Mouse (Mus musculus) liver, postnatal 0 days (tissue): Measurements from ENCODE around the gene Foxc2. TPM values are rescaled to one million over a fixed set of nuclear protein-coding genes. Genes with fewer than 3 reads are reported as not detected.

Source experiments
- ATAC-seq: fragments of 200-750 bp; cut with Nextera tagmentation; 2 replicates; pipeline ENCODE4 v1.8.0; 2017; ENCODE audit warnings: mild to moderate bottlenecking, moderate library complexity
- DNase-seq: peaks from one replicate; pipeline ENCODE4 v3.0.0-alpha.2; 2016
- H3K27ac ChIP-seq: fragments of 300-500 bp; sonication (generic); 2 replicates; pipeline ENCODE4 v1.5.1; 2014; ENCODE audit warnings: antibody characterized with exemption, moderate library complexity, mild to moderate bottlenecking, low read depth
- H3K27me3 ChIP-seq: fragments of 300-500 bp; sonication (generic); 2 replicates; pipeline ENCODE4 v1.6.1; 2014; ENCODE audit warnings: low read length, control low read depth, mixed read lengths; ENCODE audit not compliant: insufficient read depth
- H3K36me3 ChIP-seq: fragments of 300-500 bp; sonication (generic); replicated peaks from 2 replicates; pipeline ENCODE4 v1.6.1; 2014; ENCODE audit warnings: mild to moderate bottlenecking, control low read depth, low read length, moderate library complexity, mixed read lengths; ENCODE audit not compliant: insufficient read depth
- H3K4me1 ChIP-seq: fragments of 300-500 bp; sonication (generic); 2 replicates; pipeline ENCODE4 v1.6.1; 2014; ENCODE audit warnings: antibody characterized with exemption, mild to moderate bottlenecking, control low read depth; ENCODE audit not compliant: insufficient read depth
- H3K4me2 ChIP-seq: fragments of 300-500 bp; sonication (generic); 2 replicates; pipeline ENCODE4 v1.6.1; 2014; ENCODE audit warnings: low read depth, mild to moderate bottlenecking, low read length, moderate library complexity, mixed read lengths
- H3K4me3 ChIP-seq: fragments of 300-500 bp; sonication (generic); 2 replicates; pipeline ENCODE4 v1.5.1; 2014; ENCODE audit warnings: low read depth, low read length
- H3K9ac ChIP-seq: fragments of 300-500 bp; sonication (generic); replicated peaks from 2 replicates; pipeline ENCODE4 v1.6.1; 2014; ENCODE audit warnings: mild to moderate bottlenecking, moderate library complexity
- H3K9me3 ChIP-seq: fragments of 300-500 bp; sonication (generic); 2 replicates; pipeline ENCODE4 v1.6.1; 2016; ENCODE audit warnings: mild to moderate bottlenecking, control low read depth, low read length, mixed read lengths
- CTCF ChIP-seq: sonication (generic); IDR thresholded peaks from 2 replicates; pipeline ENCODE4 v1.5.1; 2016; ENCODE audit warnings: antibody characterized with exemption, low read depth
- EP300 ChIP-seq: IDR thresholded peaks from 2 replicates; pipeline ENCODE4 v1.6.1; 2016; ENCODE audit warnings: antibody characterized with exemption, low read depth, mild to moderate bottlenecking
- WGBS: fragments of 180-500 bp; shearing (Covaris S2); extraction: QIAGEN DNeasy Blood & Tissue Kit; methylation state at CpG from one replicate; pipeline ENCODE4 v1.1.7; 2014; ENCODE audit not compliant: insufficient replicate concordance; 5-methylcytosine and 5-hydroxymethylcytosine counted together
- polyA plus RNA-seq: library from polyadenylated mRNA; unstranded; fragments of >200 nt; fragmentation: Nextera tagmentation; extraction: Ambion mirVana; gene quantifications from 2 replicates; pipeline ENCODE4 v1.2.1, GENCODE M21; 2015

Foxc2 gene
- polyA plus RNA-seq, 1 experiment from 2014 or later: 0.05 TPM

GRCm38 (mm10) chr8:121116591-121117185 lies 717 bp downstream of the Foxc2 start:
- 0 out of 2 replicates have a peak, but pooled peaks have one; percentile 17 for ATAC-seq
- 1% methylated on average over 53 of the region's 55 CpGs for WGBS
- no peak for TF ChIP-seq EP300
- no peak for TF ChIP-seq CTCF
- Histone ChIP-seq H3K27me3 (peaks cover 82% of the 10 kb centered on the region), H3K4me3 (peak overlapping the region; percentile 50), H3K36me3 (no peaks in the 10 kb centered on the region), H3K27ac (no peak overlapping the region), H3K9me3 (no peaks in the 10 kb centered on the region), H3K4me2 (peak overlapping the region; percentile 76), H3K4me1 (peaks cover 6% of the 10 kb centered on the region; the same call in 1 of the 2 replicates), H3K9ac (no peak overlapping the region)
- no peak for DNase-seq

GRCm38 (mm10) chr8:121117186-121117651 lies 1.2 kb downstream of the Foxc2 start:
- no peak for DNase-seq
- Histone ChIP-seq H3K9ac (no peak overlapping the region), H3K36me3 (no peaks in the 10 kb centered on the region), H3K27me3 (peaks cover 88% of the 10 kb centered on the region), H3K4me2 (peak overlapping the region; percentile 16; the same call in 1 of the 2 replicates), H3K9me3 (no peaks in the 10 kb centered on the region), H3K27ac (no peak overlapping the region), H3K4me1 (peaks cover 6% of the 10 kb centered on the region; the same call in 1 of the 2 replicates), H3K4me3 (peak overlapping the region; percentile 50; the same call in 1 of the 2 replicates)
- WGBS: 5% methylated on average over 50 of the region's 62 CpGs
- no peak for TF ChIP-seq CTCF
- no peak for TF ChIP-seq EP300
- no peak for ATAC-seq

GRCm38 (mm10) chr8:121117906-121118305 lies 1.9 kb downstream of the Foxc2 start:
- Histone ChIP-seq H3K4me1 (peaks cover 6% of the 10 kb centered on the region; the same call in 1 of the 2 replicates), H3K27me3 (peaks cover 95% of the 10 kb centered on the region), H3K36me3 (no peaks in the 10 kb centered on the region), H3K9me3 (no peaks in the 10 kb centered on the region), H3K4me2 (no peak overlapping the region), H3K4me3 (no peak overlapping the region), H3K9ac (no peak overlapping the region), H3K27ac (no peak overlapping the region)
- 3% methylated on average over 28 of the region's 28 CpGs for WGBS
- no peak for TF ChIP-seq EP300
- no peak for TF ChIP-seq CTCF
- ATAC-seq: no peak
- no peak for DNase-seq

- H3K4me2 ChIP-seq: no peak overlapping the region
- ATAC-seq: no peak
- no peaks in the 10 kb centered on the region for H3K9me3 ChIP-seq
Measured at GRCm38 (mm10) chr8:121118634-121119420, 2.9 kb downstream of the Foxc2 start.

GRCm38 (mm10) chr8:121119635-121120455 lies 3.9 kb downstream of the Foxc2 start:
- no peaks in the 10 kb centered on the region for H3K36me3 ChIP-seq
- no peak overlapping the region for H3K9ac ChIP-seq
- DNase-seq (no peak), ATAC-seq (no peak)
- peaks cover 3% of the 10 kb centered on the region; the same call in 1 of the 2 replicates for H3K4me1 ChIP-seq
- H3K27me3 ChIP-seq: peaks cover 99% of the 10 kb centered on the region
- no peak overlapping the region for H3K27ac ChIP-seq
- H3K4me2 ChIP-seq: no peak overlapping the region
- TF ChIP-seq EP300: no peak
- no peak for TF ChIP-seq CTCF
- no peaks in the 10 kb centered on the region for H3K9me3 ChIP-seq
- 24% methylated on average over 12 of the region's 12 CpGs for WGBS
- no peak overlapping the region for H3K4me3 ChIP-seq

More at GRCm38 (mm10) chr8:121118634-121119420, 2.9 kb downstream of the Foxc2 start:
- Histone ChIP-seq H3K27me3 (peaks cover 99% of the 10 kb centered on the region), H3K4me3 (no peak overlapping the region), H3K9ac (no peak overlapping the region), H3K36me3 (no peaks in the 10 kb centered on the region), H3K27ac (no peak overlapping the region), H3K4me1 (peaks cover 3% of the 10 kb centered on the region; the same call in 1 of the 2 replicates)
- 8% methylated on average over 18 of the region's 18 CpGs for WGBS
- TF ChIP-seq CTCF (no peak), EP300 (no peak)
- DNase-seq: no peak
